Mouse (Mus musculus) neural tube, embryonic 13.5 days (tissue): ENCODE results near the gene Ankrd13a. TPM values are rescaled to one million over a fixed set of nuclear protein-coding genes. Genes with fewer than 3 reads are reported as not detected.

ENCODE experiments used
- ATAC-seq: fragments of 200-750 bp; cut with Nextera tagmentation; 2 replicates; pipeline ENCODE4 v1.8.0; 2017; ENCODE audit warnings: low read depth, mild to moderate bottlenecking, moderate TSS enrichment, moderate library complexity
- H3K27ac ChIP-seq: fragments of 300-500 bp; sonication (generic); replicated peaks from 2 replicates; pipeline ENCODE4 v1.5.1; 2015; ENCODE audit warnings: moderate library complexity, mild to moderate bottlenecking, inconsistent platforms
- H3K27me3 ChIP-seq: fragments of 300-500 bp; sonication (generic); 2 replicates; pipeline ENCODE4 v1.6.1; 2015; ENCODE audit warnings: mild to moderate bottlenecking, inconsistent platforms
- H3K36me3 ChIP-seq: fragments of 300-500 bp; sonication (generic); 2 replicates; pipeline ENCODE4 v1.6.1; 2015; ENCODE audit warnings: mild to moderate bottlenecking, inconsistent platforms
- H3K4me1 ChIP-seq: fragments of 300-500 bp; sonication (generic); replicated peaks from 2 replicates; pipeline ENCODE4 v1.6.1; 2015; ENCODE audit warnings: inconsistent platforms
- H3K4me2 ChIP-seq: fragments of 300-500 bp; sonication (generic); 2 replicates; pipeline ENCODE4 v1.6.1; 2015; ENCODE audit warnings: inconsistent platforms, mild to moderate bottlenecking, moderate library complexity
- H3K4me3 ChIP-seq: fragments of 300-500 bp; sonication (generic); 2 replicates; pipeline ENCODE4 v1.5.1; 2015; ENCODE audit warnings: mild to moderate bottlenecking, inconsistent platforms
- H3K9ac ChIP-seq: fragments of 300-500 bp; sonication (generic); 2 replicates; pipeline ENCODE4 v1.6.1; 2015; ENCODE audit warnings: moderate library complexity, mild to moderate bottlenecking, inconsistent platforms
- H3K9me3 ChIP-seq: fragments of 300-500 bp; sonication (generic); 2 replicates; pipeline ENCODE4 v1.6.1; 2016; ENCODE audit warnings: inconsistent platforms
- WGBS: fragments of 180-500 bp; shearing (Covaris S2); methylation state at CpG from one replicate; pipeline ENCODE4 v1.1.7; 2015; 5-methylcytosine and 5-hydroxymethylcytosine counted together
- polyA plus RNA-seq: library from polyadenylated mRNA; unstranded; fragments of >200 nt; fragmentation: Nextera tagmentation; extraction: Ambion mirVana; gene quantifications from 2 replicates; pipeline ENCODE4 v1.2.1, GENCODE M21; 2015

Gene Ankrd13a
- polyA plus RNA-seq, 1 experiment from 2014 or later, result 52.0 TPM

DNA sequence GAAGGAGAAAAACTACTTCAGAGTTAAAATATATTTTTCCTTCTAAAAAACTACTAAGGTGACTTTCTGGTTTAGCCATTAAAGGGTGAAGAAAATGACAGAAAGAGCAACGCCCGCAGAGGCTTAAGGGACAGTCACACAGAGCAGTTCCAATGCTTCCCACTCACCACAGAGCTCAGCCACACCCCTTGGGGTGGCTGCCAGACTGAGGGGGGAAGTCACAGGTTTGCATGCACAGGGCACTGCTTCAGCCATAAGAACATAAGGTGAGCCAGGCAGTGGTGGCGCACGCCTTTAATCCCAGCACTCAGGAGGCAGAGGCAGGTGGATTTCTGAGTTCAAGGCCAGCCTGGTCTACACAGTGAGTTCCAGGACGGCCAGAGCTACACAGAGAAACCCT, 28.9 kb upstream of the Ankrd13a start:
- H3K4me1 ChIP-seq, result no peaks in the 10 kb centered on the region
- H3K4me3 ChIP-seq, result no peak overlapping the region
- no peak for ATAC-seq
- H3K4me2 ChIP-seq, result no peak overlapping the region
- H3K9ac ChIP-seq, result no peak overlapping the region
- 92% methylated on average over 5 of the region's 5 CpGs for WGBS
- no peak overlapping the region for H3K27ac ChIP-seq
- no peaks in the 10 kb centered on the region for H3K27me3 ChIP-seq
- H3K36me3 ChIP-seq, result peaks cover 93% of the 10 kb centered on the region
- no peaks in the 10 kb centered on the region for H3K9me3 ChIP-seq

DNA sequence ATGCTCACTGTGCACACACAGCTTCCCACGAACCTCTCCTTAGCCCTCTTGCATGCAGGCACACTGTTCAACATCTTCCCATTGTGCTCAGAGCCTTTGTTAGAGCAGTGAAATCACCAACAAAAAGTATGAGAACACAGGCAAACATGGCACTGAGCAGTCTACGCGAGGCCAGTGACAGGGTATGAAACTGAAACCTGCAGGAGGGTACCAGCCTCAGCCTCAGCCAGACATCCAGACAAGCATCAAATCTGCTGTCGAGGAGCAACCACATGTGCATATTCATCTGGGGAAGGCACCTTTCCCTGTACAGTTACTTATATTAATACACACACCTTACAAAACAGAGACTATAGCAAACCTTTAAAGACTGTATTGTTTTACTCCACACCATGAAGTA, 27.6 kb upstream of the Ankrd13a start:
- 94% methylated on average over 4 of the region's 4 CpGs for WGBS
- no peak overlapping the region for H3K27ac ChIP-seq
- ATAC-seq, result no peak

DNA sequence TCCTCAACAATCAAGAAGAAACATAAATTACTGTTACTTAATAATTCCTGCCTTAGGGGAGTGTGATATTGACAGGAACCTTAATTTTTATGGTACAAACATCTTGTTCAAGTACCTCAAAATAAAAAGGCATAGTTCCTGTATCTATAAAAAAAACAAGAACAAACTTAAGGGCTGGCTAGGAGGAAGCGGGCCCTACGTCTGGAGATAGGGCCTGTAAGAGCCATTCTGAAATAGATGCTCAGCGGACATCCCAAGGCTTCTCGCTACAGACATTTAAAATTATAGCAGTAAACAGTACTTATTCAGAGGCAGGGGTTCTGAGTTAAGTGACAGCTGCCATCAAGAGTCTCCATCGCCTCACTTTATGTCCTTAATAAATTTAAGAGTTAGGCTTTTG, 27.0 kb upstream of the Ankrd13a start:
- H3K4me2 ChIP-seq, result no peak overlapping the region
- no peak for ATAC-seq
- H3K9me3 ChIP-seq, result no peaks in the 10 kb centered on the region
- H3K4me1 ChIP-seq, result no peaks in the 10 kb centered on the region
- H3K27ac ChIP-seq, result no peak overlapping the region
- H3K36me3 ChIP-seq, result peaks cover 94% of the 10 kb centered on the region
- H3K9ac ChIP-seq, result no peak overlapping the region
- 89% methylated on average over 5 of the region's 5 CpGs for WGBS
- H3K27me3 ChIP-seq, result no peaks in the 10 kb centered on the region
- H3K4me3 ChIP-seq, result no peak overlapping the region

More for the DNA sequence above, 27.6 kb upstream of the Ankrd13a start:
- H3K27me3 ChIP-seq, result no peaks in the 10 kb centered on the region
- no peaks in the 10 kb centered on the region for H3K9me3 ChIP-seq
- no peak overlapping the region for H3K9ac ChIP-seq
- no peak overlapping the region for H3K4me2 ChIP-seq
- H3K36me3 ChIP-seq, result peaks cover 94% of the 10 kb centered on the region
- no peak overlapping the region for H3K4me3 ChIP-seq
- no peaks in the 10 kb centered on the region for H3K4me1 ChIP-seq

DNA sequence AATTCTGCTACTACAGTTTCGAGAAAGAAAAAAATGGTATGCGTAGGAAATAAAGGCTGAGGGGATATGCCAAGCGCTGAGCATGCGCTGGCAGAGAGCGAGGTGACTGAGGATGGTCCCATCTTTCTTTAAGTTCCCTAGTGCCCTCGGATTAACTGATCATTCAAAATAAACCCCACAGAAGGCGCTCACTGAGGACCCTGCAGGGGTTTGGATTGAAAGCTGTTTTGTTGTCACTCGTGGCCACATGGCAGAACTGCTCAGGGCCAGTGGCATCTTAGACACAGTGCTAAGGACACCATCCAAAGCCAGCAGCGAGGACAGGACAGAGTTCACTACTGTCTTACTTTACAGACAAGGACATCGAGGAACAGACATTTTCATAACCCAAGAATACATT, 24.2 kb upstream of the Ankrd13a start:
- H3K27ac ChIP-seq, result no peak overlapping the region
- no peak for ATAC-seq
- H3K9ac ChIP-seq, result no peak overlapping the region
- no peak overlapping the region for H3K4me2 ChIP-seq
- no peaks in the 10 kb centered on the region for H3K9me3 ChIP-seq
- WGBS, result 81% methylated on average over 10 of the region's 10 CpGs
- H3K27me3 ChIP-seq, result no peaks in the 10 kb centered on the region
- no peaks in the 10 kb centered on the region for H3K4me1 ChIP-seq
- peaks cover 92% of the 10 kb centered on the region for H3K36me3 ChIP-seq
- H3K4me3 ChIP-seq, result no peak overlapping the region

DNA sequence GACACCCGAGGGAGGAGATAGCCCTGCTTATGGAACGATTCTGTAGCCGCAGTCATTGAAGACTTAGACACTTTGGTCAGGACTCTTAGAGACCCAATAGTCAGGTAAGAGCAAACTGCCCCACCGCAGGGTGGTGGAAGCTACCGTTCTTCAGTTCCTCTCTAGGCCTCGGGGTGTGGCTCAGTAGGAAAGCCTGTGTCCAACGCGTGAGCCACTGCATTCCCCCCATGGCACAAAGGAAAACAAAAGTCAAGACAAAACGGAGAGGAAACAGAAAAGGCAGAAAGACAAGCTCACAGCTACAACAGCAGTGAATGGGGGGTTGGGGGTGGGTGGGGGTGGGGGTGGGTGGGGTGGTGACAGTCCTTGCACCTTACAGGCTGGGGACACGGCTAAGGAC, 22.1 kb upstream of the Ankrd13a start:
- H3K27ac ChIP-seq, result no peak overlapping the region
- no peak overlapping the region for H3K9ac ChIP-seq
- no peaks in the 10 kb centered on the region for H3K9me3 ChIP-seq
- no peak overlapping the region for H3K4me3 ChIP-seq
- no peak overlapping the region for H3K4me2 ChIP-seq
- no peaks in the 10 kb centered on the region for H3K27me3 ChIP-seq
- 89% methylated on average over 10 of the region's 10 CpGs for WGBS
- H3K4me1 ChIP-seq, result no peaks in the 10 kb centered on the region
- no peak for ATAC-seq
- H3K36me3 ChIP-seq, result peaks cover 94% of the 10 kb centered on the region

GRCm38 (mm10) chr5:114753384-114753783, 21.1 kb upstream of the Ankrd13a start:
- Histone ChIP-seq H3K9me3 (no peaks in the 10 kb centered on the region), H3K4me2 (no peak overlapping the region), H3K36me3 (peaks cover 92% of the 10 kb centered on the region), H3K9ac (no peak overlapping the region), H3K4me3 (no peak overlapping the region), H3K4me1 (no peaks in the 10 kb centered on the region), H3K27ac (no peak overlapping the region), H3K27me3 (no peaks in the 10 kb centered on the region)
- no peak for ATAC-seq
- WGBS, result 90% methylated on average over 12 of the region's 12 CpGs

DNA sequence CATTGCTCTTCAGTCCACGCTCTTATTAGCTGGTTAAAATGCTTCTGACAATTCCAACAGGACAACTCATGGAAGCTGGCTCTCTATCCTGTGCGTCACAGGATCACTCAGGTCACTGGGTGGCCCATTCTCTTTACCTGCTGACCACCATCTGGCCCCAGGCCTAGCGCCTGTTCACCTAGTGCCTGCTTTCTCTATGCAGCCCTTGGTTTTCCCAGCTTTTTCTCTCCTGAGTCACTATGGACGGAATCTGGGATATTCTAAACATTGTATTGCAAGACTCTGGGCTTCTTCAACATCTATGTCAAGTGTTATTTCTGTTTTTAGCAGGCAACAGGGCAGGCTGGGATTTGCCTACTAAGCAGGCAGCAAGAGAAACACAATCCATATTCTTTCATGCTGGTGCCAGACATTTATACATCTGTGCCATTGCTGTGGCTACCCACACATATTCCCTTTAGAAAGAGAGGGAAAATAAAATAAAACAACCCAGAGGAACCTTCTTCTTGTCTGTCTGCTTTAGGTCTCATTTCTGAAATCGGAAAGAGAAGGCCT, 14.9 kb upstream of the Ankrd13a start:
- peaks cover 88% of the 10 kb centered on the region for H3K36me3 ChIP-seq
- H3K4me1 ChIP-seq, result no peaks in the 10 kb centered on the region
- no peak overlapping the region for H3K9ac ChIP-seq
- no peak overlapping the region for H3K4me2 ChIP-seq
- no peak overlapping the region for H3K27ac ChIP-seq
- no peak overlapping the region for H3K4me3 ChIP-seq
- WGBS, result 95% methylated on average over 5 of the region's 5 CpGs
- no peaks in the 10 kb centered on the region for H3K9me3 ChIP-seq
- no peak for ATAC-seq
- no peaks in the 10 kb centered on the region for H3K27me3 ChIP-seq

- Histone ChIP-seq H3K9ac (no peak overlapping the region), H3K27me3 (no peaks in the 10 kb centered on the region), H3K36me3 (peaks cover 80% of the 10 kb centered on the region), H3K4me1 (no peaks in the 10 kb centered on the region), H3K27ac (no peak overlapping the region), H3K4me2 (no peak overlapping the region), H3K4me3 (no peak overlapping the region), H3K9me3 (no peaks in the 10 kb centered on the region)
- 89% methylated on average over 8 of the region's 8 CpGs for WGBS
- no peak for ATAC-seq
Measured at GRCm38 (mm10) chr5:114761980-114762379, 12.5 kb upstream of the Ankrd13a start.

- H3K27me3 ChIP-seq, result no peaks in the 10 kb centered on the region
- H3K9me3 ChIP-seq, result no peaks in the 10 kb centered on the region
- H3K36me3 ChIP-seq, result peaks cover 58% of the 10 kb centered on the region
- no peak overlapping the region for H3K4me3 ChIP-seq
- no peak overlapping the region for H3K27ac ChIP-seq
- no peak overlapping the region for H3K4me2 ChIP-seq
- ATAC-seq, result no peak
- no peak overlapping the region for H3K9ac ChIP-seq
- H3K4me1 ChIP-seq, result peaks cover 4% of the 10 kb centered on the region
- 84% methylated on average over 18 of the region's 18 CpGs for WGBS
Measured at GRCm38 (mm10) chr5:114764812-114765735, 9.4 kb upstream of the Ankrd13a start.

DNA sequence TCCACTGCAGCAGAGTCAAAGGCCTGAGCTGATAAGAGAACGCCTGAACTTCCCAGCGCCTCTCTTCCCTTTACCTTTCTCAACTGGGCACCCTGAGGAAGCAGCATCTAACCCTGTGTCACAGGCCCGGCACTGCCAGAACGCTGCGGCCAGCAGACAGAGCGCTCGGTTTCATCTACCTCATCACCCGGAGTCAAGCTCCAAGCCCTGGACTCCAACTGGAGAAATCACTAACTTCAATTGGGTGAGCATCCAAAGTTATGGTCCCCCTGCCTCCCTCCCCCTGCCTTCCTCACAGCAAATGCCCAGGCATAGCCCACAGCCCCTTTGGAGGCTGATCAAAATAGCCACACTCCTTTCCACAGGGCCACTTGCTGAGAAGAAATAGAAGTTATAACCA, 7.8 kb upstream of the Ankrd13a start:
- no peak overlapping the region for H3K4me3 ChIP-seq
- ATAC-seq, result no peak
- H3K9me3 ChIP-seq, result no peaks in the 10 kb centered on the region
- peaks cover 41% of the 10 kb centered on the region for H3K36me3 ChIP-seq
- no peak overlapping the region for H3K27ac ChIP-seq
- 97% methylated on average over 8 of the region's 8 CpGs for WGBS
- H3K4me2 ChIP-seq, result no peak overlapping the region
- H3K27me3 ChIP-seq, result no peaks in the 10 kb centered on the region
- peaks cover 20% of the 10 kb centered on the region for H3K4me1 ChIP-seq
- no peak overlapping the region for H3K9ac ChIP-seq

- peaks cover 36% of the 10 kb centered on the region for H3K36me3 ChIP-seq
- H3K4me3 ChIP-seq, result no peak overlapping the region
- no peak overlapping the region for H3K4me2 ChIP-seq
- H3K9ac ChIP-seq, result no peak overlapping the region
- 87% methylated on average over 7 of the region's 7 CpGs for WGBS
- H3K4me1 ChIP-seq, result peaks cover 25% of the 10 kb centered on the region
- no peak overlapping the region for H3K27ac ChIP-seq
- no peaks in the 10 kb centered on the region for H3K27me3 ChIP-seq
- no peaks in the 10 kb centered on the region for H3K9me3 ChIP-seq
- ATAC-seq, result no peak
Measured at GRCm38 (mm10) chr5:114767185-114767584, 7.3 kb upstream of the Ankrd13a start.

- Histone ChIP-seq H3K4me3 (no peak overlapping the region), H3K27me3 (no peaks in the 10 kb centered on the region), H3K4me1 (peaks cover 29% of the 10 kb centered on the region), H3K9me3 (no peaks in the 10 kb centered on the region), H3K4me2 (no peak overlapping the region), H3K27ac (no peak overlapping the region), H3K9ac (no peak overlapping the region), H3K36me3 (peaks cover 11% of the 10 kb centered on the region)
- WGBS, result 89% methylated on average over 8 of the region's 8 CpGs
- ATAC-seq, result no peak
Measured at GRCm38 (mm10) chr5:114769786-114770185, 4.7 kb upstream of the Ankrd13a start.
